Mouse (Mus musculus) hindbrain, embryonic 13.5 days (tissue): ENCODE measurements around the gene Mmp8. TPM values are rescaled to one million over a fixed set of nuclear protein-coding genes. Genes with fewer than 3 reads are reported as not detected.

Experiments used
- ATAC-seq: fragments of 200-750 bp; cut with Nextera tagmentation; 2 replicates; pipeline ENCODE4 v1.8.0; 2017; ENCODE audit warnings: moderate TSS enrichment; ENCODE audit not compliant: low FRiP score
- H3K27ac ChIP-seq: fragments of 300-500 bp; sonication (generic); 2 replicates; pipeline ENCODE4 v1.5.1; 2015; ENCODE audit warnings: inconsistent platforms, mild to moderate bottlenecking, moderate library complexity
- H3K27me3 ChIP-seq: fragments of 300-500 bp; sonication (generic); 2 replicates; pipeline ENCODE4 v1.6.1; 2015; ENCODE audit warnings: mild to moderate bottlenecking, inconsistent platforms
- H3K36me3 ChIP-seq: fragments of 300-500 bp; sonication (generic); 2 replicates; pipeline ENCODE4 v1.6.1; 2015; ENCODE audit warnings: mild to moderate bottlenecking, inconsistent platforms
- H3K4me1 ChIP-seq: fragments of 300-500 bp; sonication (generic); replicated peaks from 2 replicates; pipeline ENCODE4 v1.6.1; 2015; ENCODE audit warnings: inconsistent platforms
- H3K4me2 ChIP-seq: fragments of 300-500 bp; sonication (generic); 2 replicates; pipeline ENCODE4 v1.6.1; 2015; ENCODE audit warnings: inconsistent platforms, mild to moderate bottlenecking, moderate library complexity
- H3K4me3 ChIP-seq: fragments of 300-500 bp; sonication (generic); 2 replicates; pipeline ENCODE4 v1.5.1; 2015; ENCODE audit warnings: mild to moderate bottlenecking, inconsistent platforms
- H3K9ac ChIP-seq: fragments of 300-500 bp; sonication (generic); 2 replicates; pipeline ENCODE4 v1.6.1; 2015; ENCODE audit warnings: mild to moderate bottlenecking, inconsistent platforms
- H3K9me3 ChIP-seq: fragments of 300-500 bp; sonication (generic); 2 replicates; pipeline ENCODE4 v1.6.1; 2016; ENCODE audit warnings: inconsistent platforms
- WGBS: fragments of 180-500 bp; shearing (Covaris S2); methylation state at CpG from one replicate; pipeline ENCODE4 v1.1.7; 2015; 5-methylcytosine and 5-hydroxymethylcytosine counted together
- polyA plus RNA-seq: library from polyadenylated mRNA; unstranded; fragments of >200 nt; fragmentation: Nextera tagmentation; extraction: Ambion mirVana; gene quantifications from 2 replicates; pipeline ENCODE4 v1.2.1, GENCODE M21; 2015

Mmp8 gene
- polyA plus RNA-seq, 1 experiment from 2014 or later = 0.10 TPM

GRCm38 (mm10) chr9:7567376-7567775, 9.1 kb downstream of the Mmp8 start:
- Histone ChIP-seq H3K27ac (no peak overlapping the region), H3K4me1 (no peaks in the 10 kb centered on the region), H3K9ac (no peak overlapping the region), H3K4me2 (no peak overlapping the region), H3K9me3 (no peaks in the 10 kb centered on the region), H3K27me3 (no peaks in the 10 kb centered on the region), H3K4me3 (no peak overlapping the region), H3K36me3 (no peaks in the 10 kb centered on the region)
- WGBS = 67% methylated on average over 7 of the region's 7 CpGs
- no peak for ATAC-seq

- H3K36me3 ChIP-seq = no peaks in the 10 kb centered on the region
- no peak overlapping the region for H3K9ac ChIP-seq
- H3K27ac ChIP-seq = no peak overlapping the region
- no peaks in the 10 kb centered on the region for H3K27me3 ChIP-seq
- 83% methylated on average over 2 of the region's 2 CpGs for WGBS
- H3K9me3 ChIP-seq = no peaks in the 10 kb centered on the region
- no peak for ATAC-seq
- H3K4me2 ChIP-seq = no peak overlapping the region
- no peaks in the 10 kb centered on the region for H3K4me1 ChIP-seq
- H3K4me3 ChIP-seq = no peak overlapping the region
These were observed 9.7 kb downstream of the Mmp8 start for GRCm38 (mm10) chr9:7567923-7568322.

- Histone ChIP-seq H3K9ac (no peak overlapping the region), H3K27ac (no peak overlapping the region), H3K27me3 (no peaks in the 10 kb centered on the region), H3K4me3 (no peak overlapping the region), H3K4me1 (no peaks in the 10 kb centered on the region), H3K36me3 (no peaks in the 10 kb centered on the region), H3K9me3 (no peaks in the 10 kb centered on the region), H3K4me2 (no peak overlapping the region)
- ATAC-seq = no peak
- WGBS = 89% methylated on average over 1 of the region's 1 CpGs
These were observed 12.2 kb downstream of the Mmp8 start for GRCm38 (mm10) chr9:7570485-7570884.

DNA sequence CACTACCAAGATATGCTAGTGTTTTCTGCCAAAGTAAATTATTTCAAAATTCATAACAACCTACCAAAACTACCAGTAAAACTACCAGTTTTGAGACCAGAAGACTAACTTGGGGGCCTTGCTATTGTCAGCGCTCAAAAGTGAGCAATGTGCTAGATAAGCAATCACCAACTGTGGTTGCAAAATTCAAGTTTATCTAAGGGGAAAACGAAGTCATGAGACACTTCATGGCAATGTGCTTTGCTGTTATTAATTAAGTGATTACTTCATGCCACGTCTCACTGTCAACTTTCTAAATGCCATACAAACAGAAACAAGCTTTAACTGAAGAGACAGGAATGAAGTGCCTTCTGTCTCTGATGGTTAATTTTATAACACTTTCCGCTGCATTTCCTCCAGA, 12.9 kb downstream of the Mmp8 start, which contains the start of gene Mmp27:
Mmp27 (plus strand) TSS at position 235 of the 400 bp plus-strand sequence.
- no peaks in the 10 kb centered on the region for H3K4me1 ChIP-seq
- no peaks in the 10 kb centered on the region for H3K36me3 ChIP-seq
- H3K4me3 ChIP-seq = no peak within 1 kb of the TSS
- H3K9ac ChIP-seq = no peak within 1 kb of the TSS
- WGBS = 82% methylated on average over 4 of the region's 4 CpGs
- H3K27ac ChIP-seq = no peak within 1 kb of the TSS
- H3K4me2 ChIP-seq = no peak within 1 kb of the TSS
- H3K9me3 ChIP-seq = no peaks in the 10 kb centered on the region
- no peak for ATAC-seq
- no peaks in the 10 kb centered on the region for H3K27me3 ChIP-seq

DNA sequence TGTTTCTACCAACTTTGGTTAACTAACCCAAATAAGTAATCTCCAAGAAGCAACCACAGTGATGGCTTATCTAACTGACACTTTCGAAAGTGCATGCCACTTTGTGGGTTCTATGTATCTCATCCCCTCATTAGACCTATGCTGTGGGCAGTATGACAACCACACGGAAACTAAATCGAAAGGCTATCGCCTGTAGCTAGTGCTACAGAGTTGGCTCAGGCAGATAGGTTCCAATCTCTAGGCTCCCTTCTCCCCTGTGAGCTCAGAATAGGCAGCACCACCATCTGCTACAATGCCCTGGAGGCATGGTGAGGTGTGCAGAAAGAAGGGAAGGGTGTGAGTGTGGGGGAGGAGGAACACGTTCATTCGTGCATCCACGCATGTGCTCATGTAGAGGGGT, 13.9 kb downstream of the Mmp8 start:
- WGBS = 92% methylated on average over 7 of the region's 7 CpGs
- H3K9ac ChIP-seq = no peak overlapping the region
- H3K4me1 ChIP-seq = no peaks in the 10 kb centered on the region
- ATAC-seq = no peak
- no peak overlapping the region for H3K4me2 ChIP-seq
- H3K9me3 ChIP-seq = no peaks in the 10 kb centered on the region
- H3K27ac ChIP-seq = no peak overlapping the region
- no peaks in the 10 kb centered on the region for H3K27me3 ChIP-seq
- H3K36me3 ChIP-seq = no peaks in the 10 kb centered on the region
- no peak overlapping the region for H3K4me3 ChIP-seq

DNA sequence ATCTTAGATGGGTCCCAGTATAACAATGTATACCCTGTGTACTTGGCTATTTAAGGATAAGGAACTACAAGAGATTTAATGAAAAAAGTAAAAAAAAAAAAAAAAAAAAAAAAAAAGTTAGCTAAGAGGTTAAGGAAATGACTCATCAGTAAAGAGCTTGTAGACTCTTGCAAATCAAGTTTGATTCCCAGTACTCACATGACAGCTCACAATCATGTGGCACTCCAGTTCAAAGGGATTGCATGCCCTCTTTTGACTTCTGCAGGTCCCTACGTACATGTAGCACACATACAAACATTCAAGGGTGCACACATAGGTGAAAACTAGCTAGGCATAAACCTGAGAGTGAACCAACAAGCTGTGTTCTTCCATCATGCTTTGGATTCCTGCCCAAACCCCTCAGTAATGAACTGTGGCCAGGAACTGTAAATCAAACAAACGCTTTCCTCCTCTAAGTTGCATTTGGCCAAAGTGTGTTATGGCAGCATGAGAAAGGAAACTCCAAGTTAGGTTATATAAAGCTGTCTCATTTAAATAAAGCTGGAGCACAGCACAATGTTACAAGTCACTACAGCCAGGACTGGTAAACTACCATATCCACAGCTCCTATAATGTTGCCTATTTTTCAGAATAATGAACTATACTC, 14.5 kb downstream of the Mmp8 start:
- no peak for ATAC-seq
- Histone ChIP-seq H3K4me1 (no peaks in the 10 kb centered on the region), H3K9ac (no peak overlapping the region), H3K4me2 (no peak overlapping the region), H3K27ac (no peak overlapping the region), H3K4me3 (no peak overlapping the region), H3K27me3 (no peaks in the 10 kb centered on the region), H3K36me3 (no peaks in the 10 kb centered on the region), H3K9me3 (no peaks in the 10 kb centered on the region)
- 91% methylated on average over 2 of the region's 2 CpGs for WGBS

- no peak for ATAC-seq
- Histone ChIP-seq H3K27ac (no peak overlapping the region), H3K36me3 (no peaks in the 10 kb centered on the region), H3K9ac (no peak overlapping the region), H3K9me3 (no peaks in the 10 kb centered on the region), H3K4me1 (no peaks in the 10 kb centered on the region), H3K4me3 (no peak overlapping the region), H3K4me2 (no peak overlapping the region), H3K27me3 (no peaks in the 10 kb centered on the region)
- WGBS = 75% methylated on average over 3 of the region's 3 CpGs
These were observed 17.3 kb downstream of the Mmp8 start for GRCm38 (mm10) chr9:7575526-7575925.

DNA sequence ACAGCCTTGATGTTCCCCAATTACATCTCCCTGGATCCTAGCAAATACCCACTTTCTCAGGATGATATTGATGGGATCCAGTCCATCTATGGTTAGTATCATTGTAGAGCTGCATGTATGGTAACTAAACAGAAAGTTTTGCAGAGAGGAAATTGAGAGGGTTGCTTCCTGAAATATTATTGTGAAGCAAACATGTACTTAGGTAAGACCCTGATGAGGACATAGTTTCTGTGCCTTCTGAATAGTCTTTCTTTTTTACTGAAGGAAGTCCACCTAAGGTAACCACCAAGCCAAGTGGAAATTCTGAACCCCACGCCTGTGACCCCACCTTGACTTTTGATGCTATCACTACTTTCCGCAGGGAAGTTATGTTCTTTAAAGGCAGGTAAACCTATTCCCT, 19.1 kb downstream of the Mmp8 start:
- Histone ChIP-seq H3K9me3 (no peaks in the 10 kb centered on the region), H3K27me3 (no peaks in the 10 kb centered on the region), H3K4me3 (no peak overlapping the region), H3K9ac (no peak overlapping the region), H3K36me3 (no peaks in the 10 kb centered on the region), H3K27ac (no peak overlapping the region), H3K4me2 (no peak overlapping the region), H3K4me1 (no peaks in the 10 kb centered on the region)
- WGBS = 93% methylated on average over 2 of the region's 2 CpGs
- no peak for ATAC-seq

GRCm38 (mm10) chr9:7590063-7590462, 31.8 kb downstream of the Mmp8 start:
- no peaks in the 10 kb centered on the region for H3K27me3 ChIP-seq
- no peak overlapping the region for H3K27ac ChIP-seq
- H3K9ac ChIP-seq = no peak overlapping the region
- H3K36me3 ChIP-seq = no peaks in the 10 kb centered on the region
- H3K4me1 ChIP-seq = no peaks in the 10 kb centered on the region
- no peak for ATAC-seq
- WGBS = 77% methylated on average over 8 of the region's 8 CpGs
- H3K4me2 ChIP-seq = no peak overlapping the region
- H3K9me3 ChIP-seq = no peaks in the 10 kb centered on the region
- no peak overlapping the region for H3K4me3 ChIP-seq

- WGBS = 94% methylated on average over 3 of the region's 3 CpGs
These were observed 35.1 kb downstream of the Mmp8 start for GRCm38 (mm10) chr9:7593272-7593812.

DNA sequence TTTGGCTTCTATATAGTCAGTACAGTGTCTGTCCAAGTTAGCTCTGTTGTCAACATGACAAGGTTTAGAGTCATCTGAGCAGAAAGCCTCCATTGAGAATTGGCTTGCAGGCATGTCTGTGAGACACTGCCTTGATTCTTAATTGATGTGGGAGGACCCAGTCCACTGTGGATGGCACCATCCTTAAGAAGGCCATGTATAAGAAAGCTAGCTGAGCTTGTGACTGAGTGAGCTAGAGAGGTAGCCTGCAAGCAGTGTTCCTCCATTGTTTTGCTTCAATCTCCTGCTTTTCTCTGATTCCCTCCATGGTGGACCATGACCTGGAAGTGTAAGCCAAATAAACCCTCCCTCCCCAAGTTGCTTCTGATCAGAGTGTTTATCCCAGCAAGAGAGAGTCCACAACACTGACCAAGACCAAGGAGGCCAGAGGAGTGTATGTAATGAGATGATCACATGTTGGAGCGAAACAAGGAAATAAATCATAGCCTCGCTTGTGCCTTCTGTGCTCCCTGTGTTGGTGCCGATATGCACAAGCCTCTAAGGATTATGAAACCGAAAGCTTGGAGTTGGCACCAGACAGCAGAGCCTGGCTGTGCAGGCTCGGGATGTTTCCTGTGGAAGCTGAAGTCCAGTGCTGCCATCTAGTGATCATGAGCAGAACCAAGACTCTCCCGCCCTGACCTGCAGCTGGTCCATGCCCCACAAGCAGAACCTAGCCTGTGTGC, 36.7 kb downstream of the Mmp8 start:
- no peaks in the 10 kb centered on the region for H3K9me3 ChIP-seq
- WGBS = 14% methylated on average over 6 of the region's 6 CpGs
- H3K4me1 ChIP-seq = no peaks in the 10 kb centered on the region
- H3K9ac ChIP-seq = 0 out of 2 replicates have a peak overlapping the region, but pooled peaks have one; percentile 39
- no peak overlapping the region for H3K27ac ChIP-seq
- peak overlapping the region; percentile 47 for H3K4me2 ChIP-seq
- no peaks in the 10 kb centered on the region for H3K36me3 ChIP-seq
- H3K4me3 ChIP-seq = peak overlapping the region; percentile 27
- peak; percentile 97 for ATAC-seq
- H3K27me3 ChIP-seq = no peaks in the 10 kb centered on the region

More at GRCm38 (mm10) chr9:7593272-7593812, 35.1 kb downstream of the Mmp8 start:
- Histone ChIP-seq H3K9me3 (no peaks in the 10 kb centered on the region), H3K27ac (no peak overlapping the region), H3K4me3 (no peak overlapping the region), H3K4me1 (no peaks in the 10 kb centered on the region), H3K9ac (no peak overlapping the region), H3K36me3 (no peaks in the 10 kb centered on the region), H3K27me3 (no peaks in the 10 kb centered on the region), H3K4me2 (no peak overlapping the region)
- ATAC-seq = no peak

DNA sequence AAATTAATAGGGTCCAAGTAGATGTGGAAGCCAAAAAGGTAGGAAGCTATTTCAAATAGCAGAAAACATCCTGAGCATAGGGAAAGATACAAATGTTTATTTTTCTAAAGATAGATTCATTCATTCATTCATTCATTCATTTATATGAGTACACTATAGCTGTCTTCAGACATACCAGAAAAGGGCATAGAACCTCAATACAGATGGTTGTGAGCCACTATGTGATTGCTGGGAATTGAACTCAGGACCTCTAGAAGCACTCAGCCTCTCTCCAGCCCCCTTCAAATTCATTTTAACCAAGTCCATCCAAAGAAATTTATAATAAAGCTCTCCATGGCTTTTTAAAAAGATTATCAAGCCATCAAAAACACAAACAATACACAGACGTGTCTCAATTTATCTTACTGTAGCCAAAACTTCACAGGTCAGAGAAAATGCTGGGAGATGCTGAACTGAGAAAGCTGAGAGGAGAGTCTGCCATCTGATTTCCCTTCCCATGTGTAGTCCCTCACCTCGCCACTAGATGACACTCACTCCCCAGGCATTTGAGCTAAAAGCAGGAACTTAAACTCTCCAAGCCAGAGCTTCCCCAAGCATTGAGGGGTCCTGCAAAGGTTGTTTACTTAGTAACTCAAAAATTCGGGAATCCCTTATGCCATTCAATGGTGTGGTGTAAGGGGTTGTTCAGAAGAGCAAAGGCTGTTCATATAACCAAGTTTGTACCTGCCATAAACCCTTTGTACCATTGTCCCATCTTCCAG, 44.9 kb downstream of the Mmp8 start:
- no peaks in the 10 kb centered on the region for H3K27me3 ChIP-seq
- H3K9me3 ChIP-seq = no peaks in the 10 kb centered on the region
- no peaks in the 10 kb centered on the region for H3K36me3 ChIP-seq
- H3K4me3 ChIP-seq = no peak overlapping the region
- ATAC-seq = peak; percentile 68; the same call in 1 of the 2 replicates
- H3K27ac ChIP-seq = no peak overlapping the region
- H3K4me2 ChIP-seq = no peak overlapping the region
- no peak overlapping the region for H3K9ac ChIP-seq
- 5% methylated on average over 3 of the region's 3 CpGs for WGBS
- no peaks in the 10 kb centered on the region for H3K4me1 ChIP-seq
